Mouse (Mus musculus): ENCODE results near the gene Cmtm5. TPM values are rescaled to one million over a fixed set of nuclear protein-coding genes. Genes with fewer than 3 reads are reported as not detected.

Gene Cmtm5
- polyA plus RNA-seq, 2 experiments = 18.6 to 22.7 TPM

- Histone ChIP-seq H3K9me3 (ENCODE audit: control insufficient read depth, low read length) (no peaks in the 10 kb centered on the region), H3K4me1 (ENCODE audit: control insufficient read depth, insufficient read depth, low read length) (peaks cover 28% of the 10 kb centered on the region), H3K4me2 (replicated peaks; ENCODE audit: low read depth, low read length, severe bottlenecking) (no peak within 1 kb of the TSS), H3K4me3 (replicated peaks; ENCODE audit: low read length) (no peak within 1 kb of the TSS), H3K9ac (ENCODE audit: low read depth, low read length, severe bottlenecking) (no peak within 1 kb of the TSS), H3K27me3 (ENCODE audit: control insufficient read depth, insufficient read depth, low read length) (no peaks in the 10 kb centered on the region), H3K36me3 (ENCODE audit: control insufficient read depth, insufficient read depth, low read length) (no peaks in the 10 kb centered on the region), H3K27ac (replicated peaks; ENCODE audit: low read depth, low read length) (no peak within 1 kb of the TSS)
- no peak for TF ChIP-seq POLR2A (IDR thresholded peaks at IDR 0.05; ENCODE audit: borderline replicate concordance, extremely low read depth, insufficient read depth, insufficient read length)
- WGBS = 21% methylated on average over 5 of the region's 6 CpGs
- ATAC-seq (ENCODE audit: low FRiP score, low read depth) (peak; percentile 60; the same call in 1 of the 2 replicates), DNase-seq (ENCODE audit: low spot score) (peak; percentile 62)
Measured at GRCm38 (mm10) chr14:54932645-54933150, 3.4 kb upstream of the Cmtm5 start, which contains the start of gene Il25. Gene Il25, plus strand, starts transcription at chr14:54932695.

- peak overlapping the region; percentile 77 for H3K27ac ChIP-seq (replicated peaks; ENCODE audit: low read depth, low read length)
- ATAC-seq (ENCODE audit: low FRiP score, low read depth) (no peak), DNase-seq (ENCODE audit: low spot score) (no peak)
- H3K9ac ChIP-seq (ENCODE audit: low read depth, low read length, severe bottlenecking) = peak overlapping the region; percentile 43
- TF ChIP-seq POLR2A (IDR thresholded peaks at IDR 0.05; ENCODE audit: borderline replicate concordance, extremely low read depth, insufficient read depth, insufficient read length) = no peak
- peaks cover 21% of the 10 kb centered on the region for H3K4me1 ChIP-seq (ENCODE audit: control insufficient read depth, insufficient read depth, low read length)
- no peaks in the 10 kb centered on the region for H3K27me3 ChIP-seq (ENCODE audit: control insufficient read depth, insufficient read depth, low read length)
- H3K4me3 ChIP-seq (replicated peaks; ENCODE audit: low read length) = peak overlapping the region; percentile 10
- no peaks in the 10 kb centered on the region for H3K9me3 ChIP-seq (ENCODE audit: control insufficient read depth, low read length)
- H3K36me3 ChIP-seq (ENCODE audit: control insufficient read depth, insufficient read depth, low read length) = no peaks in the 10 kb centered on the region
- H3K4me2 ChIP-seq (replicated peaks; ENCODE audit: low read depth, low read length, severe bottlenecking) = peak overlapping the region; percentile 20
- 36% methylated on average over 6 of the region's 6 CpGs for WGBS
Measured at GRCm38 (mm10) chr14:54936831-54937160, 735 bp downstream of the Cmtm5 start.

GRCm38 (mm10) chr14:54937361-54938182 lies 1.5 kb downstream of the Cmtm5 start:
- Histone ChIP-seq H3K4me2 (replicated peaks; ENCODE audit: low read depth, low read length, severe bottlenecking) (peak overlapping the region; percentile 22; the same call in 1 of the 2 replicates), H3K9me3 (ENCODE audit: control insufficient read depth, low read length) (no peaks in the 10 kb centered on the region), H3K27me3 (ENCODE audit: control insufficient read depth, insufficient read depth, low read length) (no peaks in the 10 kb centered on the region), H3K4me1 (ENCODE audit: control insufficient read depth, insufficient read depth, low read length) (peaks cover 20% of the 10 kb centered on the region), H3K9ac (ENCODE audit: low read depth, low read length, severe bottlenecking) (no peak overlapping the region), H3K4me3 (replicated peaks; ENCODE audit: low read length) (no peak overlapping the region), H3K36me3 (ENCODE audit: control insufficient read depth, insufficient read depth, low read length) (no peaks in the 10 kb centered on the region), H3K27ac (replicated peaks; ENCODE audit: low read depth, low read length) (no peak overlapping the region)
- no peak for TF ChIP-seq POLR2A (IDR thresholded peaks at IDR 0.05; ENCODE audit: borderline replicate concordance, extremely low read depth, insufficient read depth, insufficient read length)
- 87% methylated on average over 16 of the region's 16 CpGs for WGBS
- no peak for DNase-seq (ENCODE audit: low spot score)
- no peak for ATAC-seq (ENCODE audit: low FRiP score, low read depth)

- Histone ChIP-seq H3K4me2 (replicated peaks; ENCODE audit: low read depth, low read length, severe bottlenecking) (no peak overlapping the region), H3K27me3 (ENCODE audit: control insufficient read depth, insufficient read depth, low read length) (no peaks in the 10 kb centered on the region), H3K9ac (ENCODE audit: low read depth, low read length, severe bottlenecking) (no peak overlapping the region), H3K27ac (replicated peaks; ENCODE audit: low read depth, low read length) (no peak overlapping the region), H3K9me3 (ENCODE audit: control insufficient read depth, low read length) (no peaks in the 10 kb centered on the region), H3K4me1 (ENCODE audit: control insufficient read depth, insufficient read depth, low read length) (peaks cover 13% of the 10 kb centered on the region), H3K4me3 (replicated peaks; ENCODE audit: low read length) (no peak overlapping the region), H3K36me3 (ENCODE audit: control insufficient read depth, insufficient read depth, low read length) (no peaks in the 10 kb centered on the region)
- ATAC-seq (ENCODE audit: low FRiP score, low read depth) = no peak
- WGBS = 82% methylated on average over 15 of the region's 15 CpGs
- no peak for TF ChIP-seq POLR2A (IDR thresholded peaks at IDR 0.05; ENCODE audit: borderline replicate concordance, extremely low read depth, insufficient read depth, insufficient read length)
- no peak for DNase-seq (ENCODE audit: low spot score)
Measured at GRCm38 (mm10) chr14:54938431-54939219, 2.6 kb downstream of the Cmtm5 start.

- no peak overlapping the region for H3K27ac ChIP-seq (replicated peaks; ENCODE audit: low read depth, low read length)
- peaks cover 13% of the 10 kb centered on the region for H3K4me1 ChIP-seq (ENCODE audit: control insufficient read depth, insufficient read depth, low read length)
- TF ChIP-seq POLR2A (IDR thresholded peaks at IDR 0.05; ENCODE audit: borderline replicate concordance, extremely low read depth, insufficient read depth, insufficient read length) = no peak
- no peak overlapping the region for H3K4me3 ChIP-seq (replicated peaks; ENCODE audit: low read length)
- no peak overlapping the region for H3K9ac ChIP-seq (ENCODE audit: low read depth, low read length, severe bottlenecking)
- no peak overlapping the region for H3K4me2 ChIP-seq (replicated peaks; ENCODE audit: low read depth, low read length, severe bottlenecking)
- 51% methylated on average over 12 of the region's 12 CpGs for WGBS
- no peaks in the 10 kb centered on the region for H3K36me3 ChIP-seq (ENCODE audit: control insufficient read depth, insufficient read depth, low read length)
- no peaks in the 10 kb centered on the region for H3K9me3 ChIP-seq (ENCODE audit: control insufficient read depth, low read length)
- H3K27me3 ChIP-seq (ENCODE audit: control insufficient read depth, insufficient read depth, low read length) = no peaks in the 10 kb centered on the region
- ATAC-seq (ENCODE audit: low FRiP score, low read depth) (peak; percentile 62), DNase-seq (ENCODE audit: low spot score) (peak; percentile 57)
Measured at GRCm38 (mm10) chr14:54939434-54940175, 3.5 kb downstream of the Cmtm5 start.
